Comparison of ENCODE assay signal across 14 mouse cellular contexts in the genomic region with DNA sequence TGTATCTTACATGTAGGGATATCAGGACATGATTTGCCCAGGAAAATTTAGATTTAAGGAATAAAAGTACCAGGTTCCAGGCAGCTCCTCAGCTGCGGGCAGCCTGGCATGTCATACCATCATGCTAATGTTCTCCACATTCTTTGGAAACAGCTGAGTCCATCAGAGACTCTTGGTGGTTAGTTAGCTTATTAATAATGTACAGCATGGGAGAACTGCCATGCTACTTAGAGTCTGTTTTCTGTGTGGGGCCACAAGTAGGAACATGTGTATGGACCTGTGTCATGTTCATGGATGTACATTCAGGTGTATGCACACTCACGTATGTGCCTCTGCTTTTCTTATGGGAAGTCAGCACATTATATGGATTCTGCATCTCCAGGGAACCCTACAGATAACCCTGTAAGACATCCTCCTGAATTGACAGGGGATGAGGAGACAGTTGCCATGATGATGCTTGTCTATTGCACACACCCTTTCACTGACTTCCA. TPM values are rescaled to one million over a fixed set of nuclear protein-coding genes. Genes with fewer than 3 reads are reported as not detected.
DNase-seq lines count a peak whose midpoint lies in the region; ATAC-seq and TF ChIP-seq lines count a peak whose summit lies in the region.
"Had no signal": no experiment of that assay in that cellular context is flagged by ENCODE, and none has a peak within 500 bp of the region (broad histone marks: within the 10 kb centered on the region; RNA-seq: fewer than 3 reads in every experiment).

No protein-coding gene starts in this region.

- no peaks in the 10 kb centered on the region for H3K27me3 ChIP-seq in hindbrain, embryonic 14.5 days (ENCODE audit: control insufficient read depth, insufficient read depth, low read length)
- H3K27me3 ChIP-seq in hindbrain, embryonic 10.5 days (ENCODE audit: insufficient read depth, poor library complexity, severe bottlenecking) = no peaks in the 10 kb centered on the region
- no peaks in the 10 kb centered on the region for H3K27me3 ChIP-seq in intestine, postnatal 0 days (replicated peaks; ENCODE audit: control insufficient read depth, insufficient read depth, low read length)
- H3K27me3 ChIP-seq: liver, embryonic 15.5 days had no signal

- peak; percentile 15 for DNase-seq in CD4-positive, CD25-positive, alpha-beta regulatory T cell, adult 2 months (ENCODE audit: low read depth, low spot score)
- DNase-seq in hindbrain, embryonic 14.5 days (ENCODE audit: low spot score) = peak; percentile 23
- DNase-seq in hindbrain, embryonic 10.5 days (ENCODE audit: low spot score) = no peak
- peak; percentile 12 for DNase-seq in CD4-positive helper T cell, adult 2 months (ENCODE audit: low read depth, low spot score)
- DNase-seq in adrenal gland, postnatal 4 days (ENCODE audit: low spot score in 2 of 2) = no peak

- no peaks in the 10 kb centered on the region for H3K36me3 ChIP-seq in hindbrain, embryonic 14.5 days (replicated peaks; ENCODE audit: control insufficient read depth, insufficient read depth)
- no peaks in the 10 kb centered on the region for H3K36me3 ChIP-seq in hindbrain, embryonic 10.5 days
- H3K36me3 ChIP-seq in intestine, postnatal 0 days (ENCODE audit: control insufficient read depth, insufficient read depth) = no peaks in the 10 kb centered on the region
- H3K36me3 ChIP-seq: liver, embryonic 15.5 days had no signal

- peaks cover 53% of the 10 kb centered on the region for H3K9me3 ChIP-seq in hindbrain, embryonic 14.5 days (ENCODE audit: control insufficient read depth, low read length)
- peaks cover 53% of the 10 kb centered on the region for H3K9me3 ChIP-seq in hindbrain, embryonic 10.5 days
- peaks cover 52% of the 10 kb centered on the region for H3K9me3 ChIP-seq in intestine, postnatal 0 days (ENCODE audit: control insufficient read depth)

- H3K4me3 ChIP-seq in hindbrain, embryonic 14.5 days (replicated peaks; ENCODE audit: low read length) = no peak overlapping the region
- H3K4me3 ChIP-seq in hindbrain, embryonic 10.5 days = no peak overlapping the region
- H3K4me3 ChIP-seq in intestine, postnatal 0 days (ENCODE audit: low read depth, low read length) = no peak overlapping the region
- H3K4me3 ChIP-seq: liver, embryonic 15.5 days had no signal

- H3K4me2 ChIP-seq in hindbrain, embryonic 14.5 days (replicated peaks) = no peak overlapping the region
- H3K4me2 ChIP-seq in intestine, postnatal 0 days (replicated peaks; ENCODE audit: low read depth) = peak overlapping the region; percentile 9
- H3K4me2 ChIP-seq: liver, embryonic 15.5 days had no signal

- ATAC-seq in CD4-positive, CD25-positive, alpha-beta regulatory T cell, adult 4 months = no peak
- ATAC-seq in hindbrain, embryonic 14.5 days (ENCODE audit: low FRiP score) = 0 out of 2 replicates have a peak, but pooled peaks have one; percentile 2
- no peak for ATAC-seq in intestine, postnatal 0 days
- no peak for ATAC-seq in frontal cortex, adult (ENCODE audit: low TSS enrichment)
- ATAC-seq: hindbrain, embryonic 16.5 days had no signal

- H3K27ac ChIP-seq in hindbrain, embryonic 14.5 days = no peak overlapping the region
- H3K27ac ChIP-seq in hindbrain, embryonic 10.5 days = no peak overlapping the region
- H3K27ac ChIP-seq in intestine, postnatal 0 days (ENCODE audit: low read depth, low read length) = no peak overlapping the region
- H3K27ac ChIP-seq: liver, embryonic 15.5 days; stomach, postnatal 0 days had no signal

- WGBS in hindbrain, embryonic 14.5 days = 81% methylated on average over 2 of the region's 2 CpGs
- 81% methylated on average over 2 of the region's 2 CpGs for WGBS in hindbrain, embryonic 10.5 days
- WGBS in intestine, postnatal 0 days = 80% methylated on average over 2 of the region's 2 CpGs

- H3K4me1 ChIP-seq in hindbrain, embryonic 14.5 days (replicated peaks; ENCODE audit: control insufficient read depth, insufficient read depth, low read length) = no peaks in the 10 kb centered on the region
- no peaks in the 10 kb centered on the region for H3K4me1 ChIP-seq in hindbrain, embryonic 10.5 days (replicated peaks)
- no peaks in the 10 kb centered on the region for H3K4me1 ChIP-seq in intestine, postnatal 0 days (replicated peaks; ENCODE audit: control insufficient read depth, insufficient read depth, low read length)
- H3K4me1 ChIP-seq: liver, embryonic 15.5 days had no signal

- H3K9ac ChIP-seq in hindbrain, embryonic 14.5 days = no peak overlapping the region
- H3K9ac ChIP-seq in intestine, postnatal 0 days (ENCODE audit: low read depth, low read length) = no peak overlapping the region
- H3K9ac ChIP-seq: liver, embryonic 15.5 days had no signal

- TF ChIP-seq CTCF in intestine, postnatal 0 days (IDR thresholded peaks at IDR 0.05; ENCODE audit: low read depth) = no peak

RNA-seq across cellular contexts. Expression of a gene that starts 2.7 kb away (rescaled TPM):
- not detected for polyA plus RNA-seq in CD4-positive, CD25-positive, alpha-beta regulatory T cell, adult 4 months (2017; shearing (Covaris generic))
- polyA plus RNA-seq in hindbrain, embryonic 14.5 days (2014; fragmentation: Nextera tagmentation; extraction: Ambion mirVana) = not detected in 2 replicates
- polyA plus RNA-seq in hindbrain, embryonic 10.5 days (2016; fragmentation: Nextera tagmentation; extraction: Ambion mirVana) = not detected in 2 replicates
- 80.7 and 84.0 TPM in 2 replicates for polyA plus RNA-seq in intestine, postnatal 0 days (2015; fragmentation: Nextera tagmentation; extraction: Ambion mirVana)
- 10 to 100 TPM in 1 of 2 experiments, 1 to 10 TPM in 1; 1.5 to 43.6 TPM for total RNA-seq in adrenal gland, postnatal 4 days (2021)
- total RNA-seq: gastrocnemius, postnatal 10 days; layer of hippocampus, adult 18-20 months had no signal
- polyA plus RNA-seq: C2C12; hindbrain, embryonic 16.5 days had no signal

RNA-seq across cellular contexts. Expression of a gene that starts 8.9 kb away (rescaled TPM):
- under 1 TPM; 0.63 to 0.73 TPM for polyA plus RNA-seq in CD4-positive, CD25-positive, alpha-beta regulatory T cell, adult 4 months (2017; shearing (Covaris generic))
- polyA plus RNA-seq in hindbrain, embryonic 14.5 days (2014; fragmentation: Nextera tagmentation; extraction: Ambion mirVana) = 11.9 and 16.5 TPM in 2 replicates
- 13.4 and 14.0 TPM in 2 replicates for polyA plus RNA-seq in hindbrain, embryonic 10.5 days (2016; fragmentation: Nextera tagmentation; extraction: Ambion mirVana)
- 11.5 and 13.7 TPM in 2 replicates for polyA plus RNA-seq in intestine, postnatal 0 days (2015; fragmentation: Nextera tagmentation; extraction: Ambion mirVana)
- 1 to 10 TPM; 3.3 to 4.2 TPM for total RNA-seq in adrenal gland, postnatal 4 days (2021)
- polyA plus RNA-seq: C2C12 had no signal

RNA-seq across cellular contexts. Expression of a gene that starts 12.3 kb away (rescaled TPM):
- 1 to 10 TPM; 1.4 to 1.6 TPM for polyA plus RNA-seq in CD4-positive, CD25-positive, alpha-beta regulatory T cell, adult 4 months (2017; shearing (Covaris generic))
- polyA plus RNA-seq in hindbrain, embryonic 14.5 days (2014; fragmentation: Nextera tagmentation; extraction: Ambion mirVana) = 1.1 and 2.0 TPM in 2 replicates
- polyA plus RNA-seq in hindbrain, embryonic 10.5 days (2016; fragmentation: Nextera tagmentation; extraction: Ambion mirVana) = 0.93 and 1.1 TPM in 2 replicates
- 0.29 and 0.94 TPM in 2 replicates for polyA plus RNA-seq in intestine, postnatal 0 days (2015; fragmentation: Nextera tagmentation; extraction: Ambion mirVana)
- under 1 TPM; 0.20 to 0.42 TPM for total RNA-seq in adrenal gland, postnatal 4 days (2021)

RNA-seq across cellular contexts. Expression of a gene that starts 14.1 kb away (rescaled TPM):
- not detected for polyA plus RNA-seq in CD4-positive, CD25-positive, alpha-beta regulatory T cell, adult 4 months (2017; shearing (Covaris generic))
- not detected in 2 replicates for polyA plus RNA-seq in hindbrain, embryonic 14.5 days (2014; fragmentation: Nextera tagmentation; extraction: Ambion mirVana)
- 0.12 TPM in 1 of 2 replicates, not detected in the other for polyA plus RNA-seq in hindbrain, embryonic 10.5 days (2016; fragmentation: Nextera tagmentation; extraction: Ambion mirVana)
- 0.05 and 0.16 TPM in 2 replicates for polyA plus RNA-seq in intestine, postnatal 0 days (2015; fragmentation: Nextera tagmentation; extraction: Ambion mirVana)
- total RNA-seq in adrenal gland, postnatal 4 days (2021) = 10 to 100 TPM in 1 of 2 experiments, 1 to 10 TPM in 1; 1.0 to 31.4 TPM
- total RNA-seq: layer of hippocampus, adult 18-20 months had no signal
- polyA plus RNA-seq: C2C12; hindbrain, embryonic 16.5 days; stomach, postnatal 0 days had no signal

RNA-seq across cellular contexts. Expression of a gene that starts 48.7 kb away (rescaled TPM):
- not detected for polyA plus RNA-seq in CD4-positive, CD25-positive, alpha-beta regulatory T cell, adult 4 months (2017; shearing (Covaris generic))
- polyA plus RNA-seq in hindbrain, embryonic 14.5 days (2014; fragmentation: Nextera tagmentation; extraction: Ambion mirVana) = not detected in 2 replicates
- polyA plus RNA-seq in hindbrain, embryonic 10.5 days (2016; fragmentation: Nextera tagmentation; extraction: Ambion mirVana) = not detected in 2 replicates
- not detected in 2 replicates for polyA plus RNA-seq in intestine, postnatal 0 days (2015; fragmentation: Nextera tagmentation; extraction: Ambion mirVana)
- total RNA-seq in adrenal gland, postnatal 4 days (2021) = under 1 TPM; 0.64 to 0.68 TPM
- polyA plus RNA-seq: C2C12; hindbrain, embryonic 16.5 days; liver, embryonic 15.5 days; stomach, postnatal 0 days had no signal

Comparison
In these comparisons a context has a peak if more than half of its experiments do, and no peak if none do; other contexts are left out.
1. DNase-seq: peak in CD4-positive, CD25-positive, alpha-beta regulatory T cell, adult 2 months (single experiment), hindbrain, embryonic 14.5 days (single experiment) and CD4-positive helper T cell, adult 2 months (single experiment); none in hindbrain, embryonic 10.5 days (single experiment) and adrenal gland, postnatal 4 days (0 of 2).
2. RNA of a gene that starts 2.7 kb away (polyA plus RNA-seq): 80.7 to 84.0 TPM in intestine, postnatal 0 days; not detected in CD4-positive, CD25-positive, alpha-beta regulatory T cell, adult 4 months, not detected in hindbrain, embryonic 14.5 days and not detected in hindbrain, embryonic 10.5 days; every median in the first group is over 10 times any median in the second.